Mouse (Mus musculus) forebrain, embryonic 15.5 days (tissue): ENCODE data around the gene Epha6. TPM values are rescaled to one million over a fixed set of nuclear protein-coding genes. Genes with fewer than 3 reads are reported as not detected.

Source experiments
- ATAC-seq: fragments of 200-750 bp; cut with Nextera tagmentation; replicated peaks from 2 replicates; pipeline ENCODE4 v1.8.0; 2017; ENCODE audit warnings: mild to moderate bottlenecking, moderate TSS enrichment, moderate library complexity
- H3K27ac ChIP-seq: fragments of 300-500 bp; sonication (generic); replicated peaks from 2 replicates; pipeline ENCODE4 v1.5.1; 2015; ENCODE audit warnings: mild to moderate bottlenecking, inconsistent platforms
- H3K27me3 ChIP-seq: fragments of 300-500 bp; sonication (generic); 2 replicates; pipeline ENCODE4 v1.6.1; 2015; ENCODE audit warnings: inconsistent platforms
- H3K36me3 ChIP-seq: fragments of 300-500 bp; sonication (generic); 2 replicates; pipeline ENCODE4 v1.6.1; 2015; ENCODE audit warnings: mild to moderate bottlenecking, inconsistent platforms
- H3K4me1 ChIP-seq: fragments of 300-500 bp; sonication (generic); 2 replicates; pipeline ENCODE4 v1.6.1; 2015; ENCODE audit warnings: inconsistent platforms
- H3K4me2 ChIP-seq: fragments of 300-500 bp; sonication (generic); replicated peaks from 2 replicates; pipeline ENCODE4 v1.6.1; 2015; ENCODE audit warnings: mild to moderate bottlenecking, inconsistent platforms
- H3K4me3 ChIP-seq: fragments of 300-500 bp; sonication (generic); 2 replicates; pipeline ENCODE4 v1.5.1; 2015; ENCODE audit warnings: mild to moderate bottlenecking, inconsistent platforms
- H3K9ac ChIP-seq: fragments of 300-500 bp; sonication (generic); replicated peaks from 2 replicates; pipeline ENCODE4 v1.6.1; 2015; ENCODE audit warnings: mild to moderate bottlenecking, inconsistent platforms
- H3K9me3 ChIP-seq: fragments of 300-500 bp; sonication (generic); 2 replicates; pipeline ENCODE4 v1.6.1; 2016; ENCODE audit warnings: inconsistent platforms
- WGBS: fragments of 180-500 bp; shearing (Covaris S2); methylation state at CpG from one replicate; pipeline ENCODE4 v1.1.7; 2015; ENCODE audit warnings: mixed read lengths; 5-methylcytosine and 5-hydroxymethylcytosine counted together
- polyA plus RNA-seq: library from polyadenylated mRNA; unstranded; fragments of >200 nt; fragmentation: Nextera tagmentation; extraction: Ambion mirVana; gene quantifications from 2 replicates; pipeline ENCODE4 v1.2.1, GENCODE M21; 2015

The Epha6 gene
- polyA plus RNA-seq, 1 experiment from 2014 or later: 3.9 TPM

GRCm38 (mm10) chr16:60475776-60476175 lies 129.6 kb downstream of the Epha6 start:
- no peak for ATAC-seq
- H3K4me1 ChIP-seq: no peaks in the 10 kb centered on the region
- H3K27ac ChIP-seq: no peak overlapping the region
- no peak overlapping the region for H3K9ac ChIP-seq
- H3K36me3 ChIP-seq: no peaks in the 10 kb centered on the region
- H3K27me3 ChIP-seq: no peaks in the 10 kb centered on the region
- H3K4me2 ChIP-seq: no peak overlapping the region
- H3K4me3 ChIP-seq: no peak overlapping the region
- H3K9me3 ChIP-seq: no peaks in the 10 kb centered on the region

DNA sequence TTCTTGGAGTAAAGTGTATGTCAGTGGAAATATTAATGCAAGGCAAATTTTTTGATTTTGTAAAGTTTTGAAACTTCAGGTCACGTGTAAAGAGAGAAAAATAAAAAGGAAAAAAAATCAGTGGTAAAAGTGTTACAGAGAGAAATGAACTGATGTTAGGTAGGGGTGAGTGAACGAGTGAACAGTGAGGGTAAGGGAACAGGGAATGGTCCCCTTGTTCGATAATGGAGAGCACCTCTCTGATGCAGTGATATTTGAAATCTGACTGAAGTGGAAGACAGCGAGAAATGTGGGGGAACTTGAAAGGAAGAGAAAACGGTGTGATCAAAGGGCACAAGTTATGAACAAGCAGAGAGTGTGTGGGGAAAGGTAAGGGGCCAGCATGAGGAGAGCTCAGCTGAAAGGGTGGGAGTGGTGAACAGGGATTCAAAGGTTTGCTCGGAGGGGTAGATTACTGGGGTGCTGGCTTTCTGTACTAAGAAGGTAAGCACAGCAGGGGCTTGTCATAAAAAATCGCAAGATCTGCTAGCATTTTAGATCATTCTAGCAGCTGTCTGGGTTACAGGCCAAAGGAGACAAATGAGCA lies 137.0 kb downstream of the Epha6 start:
- Histone ChIP-seq H3K9ac (no peak overlapping the region), H3K4me1 (no peaks in the 10 kb centered on the region), H3K27ac (no peak overlapping the region), H3K9me3 (no peaks in the 10 kb centered on the region), H3K4me2 (no peak overlapping the region), H3K4me3 (no peak overlapping the region), H3K36me3 (no peaks in the 10 kb centered on the region), H3K27me3 (no peaks in the 10 kb centered on the region)
- no peak for ATAC-seq
- 71% methylated on average over 7 of the region's 7 CpGs for WGBS

DNA sequence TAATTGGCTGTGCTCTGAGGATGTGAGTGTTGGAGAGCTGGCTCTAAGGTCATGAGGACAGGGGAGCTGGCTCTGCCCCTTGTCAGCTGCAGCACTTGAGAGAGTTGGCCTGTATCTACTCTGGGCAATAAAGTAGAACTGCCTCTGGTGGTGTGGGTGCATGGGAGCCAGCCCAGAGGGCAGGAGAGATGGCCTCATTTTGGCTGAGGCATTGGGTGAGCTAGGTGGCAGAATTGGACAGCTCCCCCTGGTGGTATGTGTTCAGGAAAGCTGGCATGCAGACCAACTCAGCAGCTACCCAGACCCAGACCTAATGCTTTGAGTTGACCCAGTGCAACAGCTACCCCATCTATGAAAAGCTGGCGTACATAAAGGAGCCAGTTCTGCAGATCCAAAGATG lies 170.0 kb downstream of the Epha6 start:
- WGBS: 85% methylated on average over 1 of the region's 1 CpGs
- no peaks in the 10 kb centered on the region for H3K27me3 ChIP-seq
- no peaks in the 10 kb centered on the region for H3K4me1 ChIP-seq
- no peak overlapping the region for H3K27ac ChIP-seq
- no peak overlapping the region for H3K9ac ChIP-seq
- no peak overlapping the region for H3K4me3 ChIP-seq
- H3K9me3 ChIP-seq: no peaks in the 10 kb centered on the region
- H3K4me2 ChIP-seq: no peak overlapping the region
- no peaks in the 10 kb centered on the region for H3K36me3 ChIP-seq
- ATAC-seq: no peak

GRCm38 (mm10) chr16:60434241-60434640 lies 171.1 kb downstream of the Epha6 start:
- Histone ChIP-seq H3K36me3 (no peaks in the 10 kb centered on the region), H3K4me1 (no peaks in the 10 kb centered on the region), H3K27ac (no peak overlapping the region), H3K9me3 (no peaks in the 10 kb centered on the region), H3K27me3 (no peaks in the 10 kb centered on the region), H3K4me2 (no peak overlapping the region), H3K4me3 (no peak overlapping the region), H3K9ac (no peak overlapping the region)
- 32% methylated on average over 1 of the region's 1 CpGs for WGBS
- ATAC-seq: no peak

DNA sequence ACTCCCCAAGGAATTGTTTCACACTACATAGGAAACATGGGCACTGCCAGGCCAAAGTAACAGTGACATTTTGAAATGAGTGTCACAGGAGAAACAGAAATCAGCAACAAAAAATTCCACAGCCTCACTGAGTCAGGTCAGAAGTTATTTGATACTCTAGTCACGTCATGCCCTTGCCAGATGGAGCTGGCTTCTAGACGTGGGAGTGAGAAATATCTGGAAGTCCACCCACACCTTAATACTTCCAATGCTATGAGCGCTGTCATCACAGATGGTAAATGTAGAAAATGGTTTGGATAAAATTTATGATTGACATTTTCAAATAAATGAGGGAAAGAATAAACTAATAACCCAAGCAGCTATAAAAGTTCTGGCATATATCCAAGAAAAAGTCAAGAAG lies 210.0 kb downstream of the Epha6 start:
- H3K4me3 ChIP-seq: no peak overlapping the region

DNA sequence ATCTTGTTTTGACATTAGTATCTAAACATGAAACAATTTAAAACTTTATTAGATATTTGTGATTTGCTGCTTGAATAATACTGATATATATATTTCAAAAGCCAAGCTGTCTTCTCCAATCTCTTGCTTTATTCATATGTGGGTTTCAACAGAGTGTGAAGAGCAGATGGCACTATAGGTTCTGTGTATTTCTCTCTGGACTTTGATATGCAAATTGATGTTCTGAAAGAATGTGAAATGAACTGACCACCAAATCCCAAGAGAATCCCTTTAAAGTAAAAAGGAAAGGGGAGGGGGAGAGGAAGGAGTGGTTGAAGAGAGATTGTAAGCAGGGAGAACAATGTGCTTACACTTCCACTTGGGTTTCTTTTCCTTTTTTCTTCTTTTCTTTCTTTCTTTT lies 212.4 kb downstream of the Epha6 start:
- no peak overlapping the region for H3K9ac ChIP-seq
- no peaks in the 10 kb centered on the region for H3K36me3 ChIP-seq
- no peaks in the 10 kb centered on the region for H3K27me3 ChIP-seq
- H3K4me3 ChIP-seq: no peak overlapping the region
- no peaks in the 10 kb centered on the region for H3K9me3 ChIP-seq
- H3K27ac ChIP-seq: no peak overlapping the region
- H3K4me1 ChIP-seq: no peaks in the 10 kb centered on the region
- H3K4me2 ChIP-seq: no peak overlapping the region
- no peak for ATAC-seq

More for the DNA sequence above, 210.0 kb downstream of the Epha6 start:
- Histone ChIP-seq H3K36me3 (no peaks in the 10 kb centered on the region), H3K4me2 (no peak overlapping the region), H3K9ac (no peak overlapping the region), H3K27ac (no peak overlapping the region), H3K27me3 (no peaks in the 10 kb centered on the region), H3K9me3 (no peaks in the 10 kb centered on the region), H3K4me1 (no peaks in the 10 kb centered on the region)
- 62% methylated on average over 3 of the region's 3 CpGs for WGBS
- peak; percentile 46; the same call in 1 of the 2 replicates for ATAC-seq

DNA sequence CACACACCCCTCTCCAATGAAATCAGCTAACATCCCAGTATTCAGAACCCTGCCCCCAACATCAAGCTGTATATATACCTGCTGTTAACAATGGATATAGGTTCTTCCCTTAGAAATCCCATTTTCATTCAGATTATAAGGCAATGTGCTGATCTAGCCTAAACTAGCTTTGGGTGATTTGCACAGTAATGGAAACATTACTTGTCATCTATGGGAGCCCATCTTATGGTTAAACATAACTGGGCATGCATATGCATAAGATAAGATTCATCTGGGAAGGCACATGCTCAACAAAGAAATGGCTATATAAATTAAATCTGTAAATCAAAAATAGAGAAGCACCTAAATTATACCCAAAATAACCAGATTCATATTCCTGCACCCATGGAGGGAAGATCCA lies 230.2 kb downstream of the Epha6 start:
- Histone ChIP-seq H3K4me1 (no peaks in the 10 kb centered on the region), H3K4me3 (no peak overlapping the region), H3K27me3 (no peaks in the 10 kb centered on the region), H3K9me3 (no peaks in the 10 kb centered on the region), H3K9ac (no peak overlapping the region), H3K4me2 (no peak overlapping the region), H3K36me3 (no peaks in the 10 kb centered on the region), H3K27ac (no peak overlapping the region)
- ATAC-seq: no peak

GRCm38 (mm10) chr16:60283963-60284362 lies 321.4 kb downstream of the Epha6 start:
- ATAC-seq: no peak
- WGBS: 91% methylated on average over 1 of the region's 1 CpGs

DNA sequence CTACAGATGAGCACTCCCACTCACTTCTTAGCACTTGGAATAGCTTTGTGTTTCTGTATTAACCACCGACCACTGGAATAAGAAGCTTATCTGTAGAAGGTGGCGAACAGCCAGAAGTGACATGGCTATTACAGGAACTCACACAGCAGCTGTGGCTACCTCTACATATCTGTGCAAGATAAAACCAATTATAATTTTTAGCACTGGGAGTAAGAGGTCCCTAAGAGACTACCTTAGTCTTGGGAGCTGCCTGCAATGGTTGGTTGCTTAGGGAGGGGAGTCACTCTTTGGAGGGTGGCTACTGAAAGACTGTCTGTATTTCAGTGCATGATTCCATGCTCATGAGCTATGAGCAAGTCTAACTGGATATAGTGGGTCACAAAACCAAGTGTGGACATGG lies 331.2 kb downstream of the Epha6 start:
- H3K9ac ChIP-seq: no peak overlapping the region
- no peaks in the 10 kb centered on the region for H3K27me3 ChIP-seq
- H3K4me2 ChIP-seq: no peak overlapping the region
- H3K9me3 ChIP-seq: no peaks in the 10 kb centered on the region
- no peak overlapping the region for H3K27ac ChIP-seq
- no peaks in the 10 kb centered on the region for H3K4me1 ChIP-seq
- H3K36me3 ChIP-seq: no peaks in the 10 kb centered on the region
- no peak for ATAC-seq
- 89% methylated on average over 2 of the region's 2 CpGs for WGBS
- H3K4me3 ChIP-seq: no peak overlapping the region

More at GRCm38 (mm10) chr16:60283963-60284362, 321.4 kb downstream of the Epha6 start:
- Histone ChIP-seq H3K27ac (no peak overlapping the region), H3K9ac (no peak overlapping the region), H3K4me2 (no peak overlapping the region), H3K9me3 (no peaks in the 10 kb centered on the region), H3K4me3 (no peak overlapping the region), H3K36me3 (no peaks in the 10 kb centered on the region), H3K4me1 (no peaks in the 10 kb centered on the region), H3K27me3 (no peaks in the 10 kb centered on the region)

DNA sequence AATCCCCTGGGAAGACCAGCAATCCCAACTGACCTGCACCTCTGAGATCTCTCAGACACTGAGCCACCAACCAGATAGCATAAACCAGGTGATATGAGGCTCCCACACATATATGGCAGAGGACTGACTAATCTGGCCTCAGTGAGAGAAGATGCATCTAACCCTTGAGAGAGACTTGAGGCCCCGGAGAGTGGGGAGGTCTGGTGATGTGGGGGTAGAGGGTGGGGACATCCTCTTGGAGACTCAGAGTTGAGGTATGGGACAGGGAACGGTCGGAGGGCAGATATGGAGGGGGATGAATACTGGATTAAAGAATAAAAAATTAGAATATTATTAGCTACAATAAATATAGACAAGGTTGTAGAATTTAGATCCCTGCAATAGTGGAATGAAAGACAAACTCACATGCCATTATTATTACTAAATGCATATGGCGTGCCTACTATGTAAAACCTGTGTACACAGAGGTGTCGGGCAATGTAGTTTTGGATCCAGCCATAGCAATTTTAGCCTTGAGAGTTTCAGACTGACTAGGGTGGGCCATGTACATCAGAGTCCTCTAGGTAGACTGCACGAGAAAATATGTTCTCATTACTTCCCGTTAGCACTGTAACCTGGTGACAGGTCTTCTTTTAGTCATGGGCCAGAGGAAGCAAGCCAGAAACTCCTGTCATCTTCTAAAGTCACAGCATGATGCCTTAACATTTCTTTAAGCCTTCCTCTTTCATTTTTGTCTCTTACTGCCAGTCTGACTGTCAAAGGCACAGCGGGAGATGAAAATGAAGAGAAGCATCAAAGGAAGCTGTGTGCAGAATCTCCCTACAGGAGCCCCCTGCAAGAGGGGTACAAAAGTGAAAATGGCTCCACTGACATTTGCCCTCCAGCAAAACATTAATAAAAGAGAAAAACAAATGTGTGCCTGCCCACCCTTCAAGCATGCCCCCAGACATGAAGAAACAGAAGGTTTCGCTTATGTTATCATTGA lies 338.7 kb downstream of the Epha6 start:
- Histone ChIP-seq H3K4me2 (no peak overlapping the region), H3K4me1 (no peaks in the 10 kb centered on the region), H3K9me3 (no peaks in the 10 kb centered on the region), H3K36me3 (no peaks in the 10 kb centered on the region), H3K27me3 (no peaks in the 10 kb centered on the region), H3K27ac (no peak overlapping the region), H3K9ac (no peak overlapping the region), H3K4me3 (no peak overlapping the region)
- ATAC-seq: peak; percentile 82
- 69% methylated on average over 9 of the region's 9 CpGs for whole genome bisulfite sequencing

DNA sequence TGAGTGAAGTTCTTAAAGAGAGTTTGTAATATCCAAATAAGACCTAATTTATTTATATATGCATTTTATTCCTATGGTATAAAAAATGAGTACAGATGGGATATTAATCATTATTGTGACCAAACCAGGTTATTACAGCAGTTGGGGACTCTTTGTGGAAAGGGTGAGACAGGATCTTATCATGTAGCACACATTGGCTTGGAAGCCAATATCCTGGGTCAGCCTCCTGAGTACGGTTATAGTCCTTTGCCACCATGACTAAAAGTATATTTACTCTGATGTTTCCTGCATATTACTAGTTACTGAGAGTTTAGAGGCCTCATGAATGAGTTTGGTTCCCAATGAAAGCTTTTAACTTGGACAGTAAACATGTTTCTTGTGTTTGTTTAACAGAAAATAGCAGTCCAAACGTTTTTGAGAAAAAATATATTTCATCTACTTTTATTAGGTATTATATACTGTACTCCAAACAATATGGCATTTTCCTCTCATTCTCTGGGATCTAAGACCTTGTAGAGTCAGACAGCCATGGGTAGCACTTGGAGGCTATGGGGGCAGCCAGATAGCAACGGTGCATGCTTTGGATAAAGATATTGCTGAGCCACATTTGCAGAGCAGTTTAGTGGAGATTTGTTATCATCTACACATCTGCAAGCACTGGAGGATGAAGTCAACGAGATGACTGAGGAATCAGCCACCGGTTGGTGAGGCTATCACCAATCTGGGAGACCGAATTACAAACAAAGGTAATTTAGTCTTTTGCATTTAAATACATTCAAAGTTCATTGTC lies 340.4 kb downstream of the Epha6 start:
- WGBS: 74% methylated on average over 6 of the region's 6 CpGs
- H3K27ac ChIP-seq: no peak overlapping the region

GRCm38 (mm10) chr16:60258151-60258635 lies 347.1 kb downstream of the Epha6 start:
- Histone ChIP-seq H3K36me3 (no peaks in the 10 kb centered on the region), H3K4me1 (no peaks in the 10 kb centered on the region), H3K27me3 (no peaks in the 10 kb centered on the region), H3K27ac (peak overlapping the region; percentile 23; the same call in 1 of the 2 replicates), H3K9ac (no peak overlapping the region), H3K4me2 (no peak overlapping the region), H3K4me3 (no peak overlapping the region), H3K9me3 (no peaks in the 10 kb centered on the region)
- WGBS: 73% methylated on average over 7 of the region's 7 CpGs
- no peak for ATAC-seq

More for the DNA sequence above, 340.4 kb downstream of the Epha6 start:
- H3K9me3 ChIP-seq: no peaks in the 10 kb centered on the region
- no peak overlapping the region for H3K9ac ChIP-seq
- no peak overlapping the region for H3K4me3 ChIP-seq
- H3K4me2 ChIP-seq: no peak overlapping the region
- ATAC-seq: no peak
- H3K4me1 ChIP-seq: no peaks in the 10 kb centered on the region
- H3K27me3 ChIP-seq: no peaks in the 10 kb centered on the region
- no peaks in the 10 kb centered on the region for H3K36me3 ChIP-seq
